Mouse (Mus musculus) lung, embryonic 16.5 days (tissue): ENCODE data around the gene Apoa2. TPM values are rescaled to one million over a fixed set of nuclear protein-coding genes. Genes with fewer than 3 reads are reported as not detected.

ENCODE experiments used
- ATAC-seq: fragments of 200-750 bp; cut with Nextera tagmentation; 2 replicates; pipeline ENCODE4 v1.8.0; 2017; ENCODE audit warnings: low read depth, mild to moderate bottlenecking, moderate library complexity
- H3K27ac ChIP-seq: fragments of 300-500 bp; sonication (generic); 2 replicates; pipeline ENCODE4 v1.5.1; 2014; ENCODE audit warnings: mild to moderate bottlenecking, control low read depth, low read length
- H3K27me3 ChIP-seq: fragments of 300-500 bp; sonication (generic); 2 replicates; pipeline ENCODE4 v1.6.1; 2014; ENCODE audit warnings: low read depth, low read length, mixed read lengths; ENCODE audit not compliant: control insufficient read depth, insufficient read depth
- H3K36me3 ChIP-seq: fragments of 300-500 bp; sonication (generic); 2 replicates; pipeline ENCODE4 v1.6.1; 2014; ENCODE audit warnings: low read length; ENCODE audit not compliant: control insufficient read depth, insufficient read depth
- H3K4me1 ChIP-seq: fragments of 300-500 bp; sonication (generic); replicated peaks from 2 replicates; pipeline ENCODE4 v1.6.1; 2014; ENCODE audit warnings: low read length, mixed read lengths; ENCODE audit not compliant: control insufficient read depth, insufficient read depth
- H3K4me2 ChIP-seq: fragments of 300-500 bp; sonication (generic); 2 replicates; pipeline ENCODE4 v1.6.1; 2014; ENCODE audit warnings: low read depth, low read length, control low read depth
- H3K4me3 ChIP-seq: fragments of 300-500 bp; sonication (generic); 2 replicates; pipeline ENCODE4 v1.5.1; 2014; ENCODE audit warnings: mild to moderate bottlenecking, low read length, control low read depth
- H3K9ac ChIP-seq: fragments of 300-500 bp; sonication (generic); 2 replicates; pipeline ENCODE4 v1.6.1; 2014; ENCODE audit warnings: low read length, control low read depth
- H3K9me3 ChIP-seq: fragments of 300-500 bp; sonication (generic); 2 replicates; pipeline ENCODE4 v1.6.1; 2016; ENCODE audit warnings: low read length; ENCODE audit not compliant: control insufficient read depth
- whole genome bisulfite sequencing: fragments of 180-500 bp; shearing (Covaris S2); extraction: QIAGEN DNeasy Blood & Tissue Kit; methylation state at CpG from one replicate; pipeline ENCODE4 v1.1.7; 2014; 5-methylcytosine and 5-hydroxymethylcytosine counted together
- polyA plus RNA-seq: library from polyadenylated mRNA; unstranded; fragments of >200 nt; fragmentation: Nextera tagmentation; extraction: Ambion mirVana; gene quantifications from 2 replicates; pipeline ENCODE4 v1.2.1, GENCODE M21; 2015

Gene Apoa2
- polyA plus RNA-seq, 1 experiment from 2014 or later, result 13.3 TPM

- peak; percentile 46 for ATAC-seq
- Histone ChIP-seq H3K4me2 (peak overlapping the region; percentile 60), H3K4me3 (peak overlapping the region; percentile 42), H3K9me3 (no peaks in the 10 kb centered on the region), H3K4me1 (peaks cover 39% of the 10 kb centered on the region), H3K36me3 (no peaks in the 10 kb centered on the region), H3K9ac (peak overlapping the region; percentile 34), H3K27me3 (no peaks in the 10 kb centered on the region), H3K27ac (peak overlapping the region; percentile 96)
- 16% methylated on average over 13 of the region's 13 CpGs for WGBS
Observed at GRCm38 (mm10) chr1:171251594-171252324, 26.9 kb downstream of the Apoa2 start.

- H3K36me3 ChIP-seq, result no peaks in the 10 kb centered on the region
- WGBS, result 44% methylated on average over 17 of the region's 17 CpGs
- 0 out of 2 replicates have a peak overlapping the region, but pooled peaks have one; percentile 42 for H3K4me3 ChIP-seq
- H3K27ac ChIP-seq, result peak overlapping the region; percentile 96
- H3K9ac ChIP-seq, result peak overlapping the region; percentile 34
- no peak for ATAC-seq
- H3K9me3 ChIP-seq, result no peaks in the 10 kb centered on the region
- no peaks in the 10 kb centered on the region for H3K27me3 ChIP-seq
- peak overlapping the region; percentile 60; the same call in 1 of the 2 replicates for H3K4me2 ChIP-seq
- peaks cover 39% of the 10 kb centered on the region for H3K4me1 ChIP-seq
Observed at GRCm38 (mm10) chr1:171252415-171252814, 27.6 kb downstream of the Apoa2 start.

- H3K9ac ChIP-seq, result no peak overlapping the region
Observed at GRCm38 (mm10) chr1:171256095-171256818, 31.4 kb downstream of the Apoa2 start.

GRCm38 (mm10) chr1:171256937-171257548, 32.2 kb downstream of the Apoa2 start:
- Histone ChIP-seq H3K4me3 (no peak overlapping the region), H3K9me3 (no peaks in the 10 kb centered on the region), H3K27ac (no peak overlapping the region), H3K4me1 (peaks cover 24% of the 10 kb centered on the region), H3K4me2 (no peak overlapping the region), H3K27me3 (no peaks in the 10 kb centered on the region), H3K9ac (no peak overlapping the region), H3K36me3 (no peaks in the 10 kb centered on the region)
- WGBS, result 56% methylated on average over 15 of the region's 15 CpGs
- ATAC-seq, result no peak

More at GRCm38 (mm10) chr1:171256095-171256818, 31.4 kb downstream of the Apoa2 start:
- H3K27ac ChIP-seq, result no peak overlapping the region
- no peak overlapping the region for H3K4me2 ChIP-seq
- WGBS, result 86% methylated on average over 24 of the region's 24 CpGs
- ATAC-seq, result no peak
- no peaks in the 10 kb centered on the region for H3K27me3 ChIP-seq
- peaks cover 22% of the 10 kb centered on the region for H3K4me1 ChIP-seq
- no peak overlapping the region for H3K4me3 ChIP-seq
- H3K36me3 ChIP-seq, result no peaks in the 10 kb centered on the region
- H3K9me3 ChIP-seq, result no peaks in the 10 kb centered on the region

- H3K36me3 ChIP-seq, result no peaks in the 10 kb centered on the region
- no peaks in the 10 kb centered on the region for H3K27me3 ChIP-seq
- no peak overlapping the region for H3K9ac ChIP-seq
- ATAC-seq, result no peak
- H3K27ac ChIP-seq, result no peak overlapping the region
- H3K9me3 ChIP-seq, result no peaks in the 10 kb centered on the region
- H3K4me3 ChIP-seq, result no peak overlapping the region
- peaks cover 27% of the 10 kb centered on the region for H3K4me1 ChIP-seq
- no peak overlapping the region for H3K4me2 ChIP-seq
- WGBS, result 81% methylated on average over 9 of the region's 9 CpGs
Observed at GRCm38 (mm10) chr1:171257781-171258180, 32.9 kb downstream of the Apoa2 start.

- ATAC-seq, result no peak
- H3K4me1 ChIP-seq, result peaks cover 31% of the 10 kb centered on the region
- H3K9me3 ChIP-seq, result no peaks in the 10 kb centered on the region
- no peak overlapping the region for H3K9ac ChIP-seq
- H3K4me3 ChIP-seq, result no peak overlapping the region
- no peaks in the 10 kb centered on the region for H3K27me3 ChIP-seq
- no peak overlapping the region for H3K4me2 ChIP-seq
- 76% methylated on average over 17 of the region's 17 CpGs for WGBS
- H3K36me3 ChIP-seq, result no peaks in the 10 kb centered on the region
- H3K27ac ChIP-seq, result no peak overlapping the region
Observed at GRCm38 (mm10) chr1:171258921-171259320, 34.1 kb downstream of the Apoa2 start.

GRCm38 (mm10) chr1:171260316-171260715, 35.5 kb downstream of the Apoa2 start:
- H3K27me3 ChIP-seq, result no peaks in the 10 kb centered on the region
- H3K27ac ChIP-seq, result peak overlapping the region; percentile 4; the same call in 1 of the 2 replicates
- peaks cover 31% of the 10 kb centered on the region for H3K4me1 ChIP-seq
- H3K36me3 ChIP-seq, result no peaks in the 10 kb centered on the region
- no peak overlapping the region for H3K4me3 ChIP-seq
- no peak overlapping the region for H3K4me2 ChIP-seq
- ATAC-seq, result no peak
- no peaks in the 10 kb centered on the region for H3K9me3 ChIP-seq
- H3K9ac ChIP-seq, result no peak overlapping the region
- 35% methylated on average over 3 of the region's 3 CpGs for WGBS

GRCm38 (mm10) chr1:171262594-171263130, 37.8 kb downstream of the Apoa2 start:
- Histone ChIP-seq H3K36me3 (no peaks in the 10 kb centered on the region), H3K4me1 (peaks cover 31% of the 10 kb centered on the region), H3K9me3 (no peaks in the 10 kb centered on the region), H3K27ac (peak overlapping the region; percentile 97), H3K4me2 (peak overlapping the region; percentile 48), H3K27me3 (no peaks in the 10 kb centered on the region), H3K4me3 (peak overlapping the region; percentile 24), H3K9ac (peak overlapping the region; percentile 38; the same call in 1 of the 2 replicates)
- peak; percentile 88 for ATAC-seq
- 1% methylated on average over 8 of the region's 8 CpGs for WGBS

- Histone ChIP-seq H3K9me3 (no peaks in the 10 kb centered on the region), H3K36me3 (no peaks in the 10 kb centered on the region), H3K27me3 (no peaks in the 10 kb centered on the region), H3K4me3 (no peak overlapping the region), H3K9ac (no peak overlapping the region), H3K27ac (peak overlapping the region; percentile 97), H3K4me2 (peak overlapping the region; percentile 48; the same call in 1 of the 2 replicates), H3K4me1 (peaks cover 31% of the 10 kb centered on the region)
- WGBS, result 0% methylated on average over 1 of the region's 2 CpGs
- ATAC-seq, result peak; percentile 93
Observed at GRCm38 (mm10) chr1:171263185-171263611, 38.3 kb downstream of the Apoa2 start.
